Mouse (Mus musculus) NIH3T3 (cell line): ENCODE measurements around the gene Slc1a2.

Experiments
- DNase-seq: peaks from one replicate; pipeline ENCODE4 v3.0.0-alpha.2; 2012; ENCODE audit warnings: low read depth

Slc1a2 gene

DNA sequence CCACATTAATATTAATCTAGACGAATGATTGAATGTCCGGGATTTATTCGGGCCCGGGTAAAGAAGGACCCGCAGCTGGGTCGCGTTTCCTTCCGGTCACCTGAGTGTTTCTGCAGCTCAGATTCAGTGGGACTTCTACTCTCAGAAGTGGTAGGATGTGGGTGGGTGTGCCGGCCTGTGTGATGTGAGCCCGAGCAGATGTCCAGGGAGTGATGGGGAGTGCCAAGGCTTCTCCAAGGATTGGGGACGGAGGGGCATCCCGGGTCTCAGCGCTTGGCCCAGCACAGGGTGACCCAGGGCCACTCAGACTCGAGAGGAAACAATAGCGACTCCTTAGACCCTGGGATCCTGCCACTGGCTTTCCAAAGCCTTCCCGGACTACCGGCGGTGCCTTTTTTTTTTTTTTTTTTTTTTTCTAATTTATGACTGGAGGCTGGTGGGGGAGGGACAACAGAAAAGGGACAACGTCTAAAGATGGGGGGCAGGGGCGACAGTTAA, at the start of gene Slc1a2:
Gene Slc1a2, plus strand, starts transcription at position 497 of the 498 bp plus-strand sequence.
- DNase-seq: no peak

DNA sequence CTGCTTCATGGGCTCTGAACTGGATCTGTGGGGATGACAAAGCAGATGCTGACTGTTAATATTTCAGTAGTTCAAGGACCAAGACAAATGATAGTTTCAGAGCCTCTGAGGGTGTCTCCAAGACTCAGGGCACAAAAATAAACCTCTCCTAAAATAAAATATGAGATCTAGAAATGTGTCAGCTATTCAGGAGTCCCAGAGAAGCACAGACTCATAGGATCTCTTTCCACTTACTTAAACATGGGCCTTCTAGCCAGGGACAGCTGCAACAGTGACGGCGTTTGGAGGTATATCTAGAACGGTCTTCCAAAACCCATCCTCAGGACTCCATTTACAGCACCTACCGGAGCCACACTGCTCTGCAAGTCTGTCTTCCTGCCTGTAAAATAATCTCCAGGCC, 48.0 kb upstream of the Slc1a2 start:
- DNase-seq: no peak

DNA sequence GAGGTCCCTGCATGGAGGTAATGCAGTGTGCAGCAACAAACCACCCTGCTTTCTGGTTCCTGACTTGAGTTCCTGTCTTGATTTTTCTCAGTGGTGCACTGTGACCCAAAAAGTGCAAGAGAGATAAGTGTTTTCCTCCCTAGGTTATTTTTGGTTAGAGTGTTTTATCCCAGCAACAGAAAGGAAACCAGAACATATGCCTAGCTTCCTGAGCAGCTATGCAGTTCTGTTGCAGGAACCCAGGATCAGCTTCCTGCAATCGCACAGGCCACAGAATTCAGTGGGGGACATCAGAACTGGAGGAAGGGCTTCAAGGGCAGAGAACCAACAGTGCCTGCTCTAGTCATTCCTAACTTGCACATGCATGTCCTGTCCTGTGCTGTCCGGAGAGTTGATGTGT, 41.8 kb upstream of the Slc1a2 start:
- no peak for DNase-seq

DNA sequence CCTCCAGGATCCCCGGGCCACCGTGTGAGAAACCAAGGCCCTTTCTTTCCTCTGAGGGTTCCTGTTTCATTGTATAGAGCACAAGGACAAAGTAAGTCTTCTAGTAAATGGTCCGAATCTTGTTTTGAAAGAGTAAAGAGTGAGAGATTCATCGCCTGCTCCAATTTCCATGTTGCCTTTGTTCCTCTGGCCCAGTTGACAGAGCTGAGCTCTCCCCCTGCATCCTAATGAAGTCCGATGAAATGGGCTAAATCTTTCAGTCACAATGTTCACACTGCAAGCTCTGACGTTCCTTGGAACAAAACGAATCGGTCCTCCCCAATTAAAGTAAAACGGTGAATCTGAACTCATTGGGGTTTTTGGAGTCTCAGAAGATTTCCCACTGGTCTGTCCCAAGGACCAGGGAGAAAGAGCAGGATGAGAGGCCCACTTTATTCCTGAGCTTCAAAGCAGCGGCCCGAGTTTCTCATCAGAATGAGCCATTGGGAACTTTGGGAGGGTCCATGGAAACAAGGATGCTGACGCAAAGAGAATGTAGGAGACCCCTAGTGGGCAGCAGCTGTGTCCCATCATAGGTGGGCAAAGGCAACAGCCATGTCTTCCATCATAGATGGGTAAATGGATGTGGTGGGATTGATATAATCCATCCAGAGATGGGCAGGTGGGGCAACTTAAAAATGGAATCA, 37.6 kb upstream of the Slc1a2 start:
- DNase-seq: no peak

DNA sequence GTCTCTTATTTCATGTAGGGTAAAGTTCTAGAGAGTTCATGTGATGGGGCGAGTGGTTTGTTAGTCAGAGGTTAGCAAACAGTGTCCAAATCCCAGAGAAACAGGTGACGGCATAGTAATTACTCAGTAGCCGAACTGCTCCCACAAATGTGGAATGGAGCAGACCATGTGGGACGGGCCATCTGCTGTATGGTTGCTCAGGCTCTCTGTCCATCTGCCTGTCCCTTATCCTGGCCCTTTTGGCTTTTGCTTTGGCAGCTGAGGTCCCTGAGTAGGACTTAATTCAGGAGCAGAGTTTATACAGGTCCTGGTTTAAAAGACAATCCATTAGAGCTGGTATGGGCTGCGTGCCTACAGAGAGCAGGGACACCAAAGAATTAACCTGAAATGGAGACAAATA, 36.3 kb upstream of the Slc1a2 start:
- DNase-seq: no peak

DNA sequence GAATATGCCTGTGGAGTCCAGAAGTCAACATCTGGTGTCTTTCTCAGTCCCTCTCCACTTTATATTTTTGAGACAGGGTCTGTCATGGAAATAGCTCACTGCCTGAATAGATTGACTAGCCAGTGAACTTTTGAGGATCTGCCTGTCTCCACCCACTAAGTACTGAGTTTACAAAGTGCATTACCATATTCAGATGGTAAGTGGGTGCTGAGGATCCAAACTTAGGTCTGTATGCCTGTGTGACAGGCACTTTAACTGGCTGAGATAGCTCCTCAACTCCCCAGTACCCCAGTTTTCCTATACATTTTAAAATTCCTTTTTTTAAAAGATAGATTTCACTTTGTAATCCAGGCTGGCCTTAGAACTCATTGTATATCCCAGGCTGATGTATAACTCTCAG, 35.5 kb upstream of the Slc1a2 start:
- no peak for DNase-seq

DNA sequence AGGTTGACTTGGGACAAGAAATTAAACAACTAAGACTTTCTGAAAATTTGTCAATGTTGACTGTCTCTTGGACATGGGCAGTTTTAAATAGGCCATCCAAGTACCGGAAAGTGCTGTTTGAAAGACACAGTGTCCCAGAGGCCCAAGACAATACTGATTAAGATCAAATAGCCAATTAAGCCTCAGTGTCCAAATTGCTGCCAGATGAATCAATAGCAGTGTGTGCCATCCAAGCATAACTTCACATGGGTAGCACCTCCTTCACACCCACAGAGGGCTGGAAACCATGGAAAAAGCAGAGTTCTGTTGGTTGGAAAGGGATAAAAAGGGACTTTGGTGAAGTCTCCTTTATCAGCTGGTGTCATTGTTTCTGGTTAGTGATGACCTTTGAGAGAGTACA, 33.9 kb upstream of the Slc1a2 start:
- DNase-seq: no peak

DNA sequence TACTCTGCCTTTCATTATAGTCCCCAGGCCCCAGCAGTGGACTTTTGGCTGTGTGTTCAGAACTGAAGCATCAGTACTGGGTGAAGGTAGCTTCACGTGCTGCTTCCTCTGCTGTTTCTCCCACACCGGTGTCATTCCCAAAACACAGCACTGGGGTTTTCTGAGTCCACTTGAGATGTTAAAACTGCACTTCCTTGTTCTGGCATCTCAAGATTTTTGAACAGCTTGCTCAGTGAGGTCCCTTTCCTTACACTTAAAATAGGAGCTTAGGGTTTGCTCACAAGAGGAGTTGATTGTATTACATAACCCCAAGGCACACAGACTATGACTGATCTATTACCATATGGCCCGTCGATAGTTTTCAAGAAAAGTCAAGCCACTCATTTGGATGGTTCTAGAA, 26.1 kb upstream of the Slc1a2 start:
- no peak for DNase-seq

DNA sequence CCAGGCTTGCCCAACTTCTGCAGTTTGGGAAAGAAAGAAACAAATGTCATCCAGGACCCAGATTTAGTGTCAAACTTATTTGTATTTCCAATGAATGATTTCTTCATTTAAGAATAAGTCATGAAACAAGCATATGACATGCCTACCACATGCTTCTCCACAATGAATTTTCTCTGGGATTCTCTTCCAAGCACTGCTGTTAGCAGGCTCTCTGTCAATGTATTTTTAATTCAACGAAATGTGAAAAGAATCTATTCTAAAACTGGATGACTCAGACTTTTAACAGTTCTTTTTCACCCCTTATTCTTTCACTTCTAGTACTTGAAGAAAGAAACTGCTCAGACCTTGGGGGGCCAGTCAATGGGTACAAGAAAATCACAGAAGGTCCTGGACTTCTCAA, 24.4 kb upstream of the Slc1a2 start:
- DNase-seq: no peak

DNA sequence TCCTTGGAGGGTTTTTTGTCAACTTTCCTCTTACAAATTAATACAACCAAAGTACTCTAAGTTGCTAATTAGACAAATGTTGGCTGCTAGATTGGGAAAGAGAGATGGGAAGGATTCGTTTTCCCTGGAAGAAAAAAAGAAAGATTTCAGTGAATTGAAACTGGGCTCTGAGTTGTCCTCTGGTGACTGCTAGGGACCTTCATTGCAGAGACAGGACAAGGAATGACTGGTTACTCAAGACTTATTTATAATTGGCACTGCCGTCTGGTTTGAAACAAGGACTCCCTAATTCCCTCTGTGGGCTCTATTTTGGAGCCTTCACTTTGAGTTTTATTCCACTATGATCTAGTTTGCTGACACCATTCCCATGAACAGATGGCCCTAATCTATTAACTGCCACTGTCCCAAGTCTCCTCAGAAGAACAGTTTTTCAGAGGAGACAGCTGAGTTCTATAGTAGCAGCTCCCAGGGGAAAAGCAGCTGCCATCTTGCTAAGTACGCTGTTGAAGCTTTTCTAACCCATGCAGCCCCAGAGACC, 22.9 kb upstream of the Slc1a2 start:
- no peak for DNase-seq

DNA sequence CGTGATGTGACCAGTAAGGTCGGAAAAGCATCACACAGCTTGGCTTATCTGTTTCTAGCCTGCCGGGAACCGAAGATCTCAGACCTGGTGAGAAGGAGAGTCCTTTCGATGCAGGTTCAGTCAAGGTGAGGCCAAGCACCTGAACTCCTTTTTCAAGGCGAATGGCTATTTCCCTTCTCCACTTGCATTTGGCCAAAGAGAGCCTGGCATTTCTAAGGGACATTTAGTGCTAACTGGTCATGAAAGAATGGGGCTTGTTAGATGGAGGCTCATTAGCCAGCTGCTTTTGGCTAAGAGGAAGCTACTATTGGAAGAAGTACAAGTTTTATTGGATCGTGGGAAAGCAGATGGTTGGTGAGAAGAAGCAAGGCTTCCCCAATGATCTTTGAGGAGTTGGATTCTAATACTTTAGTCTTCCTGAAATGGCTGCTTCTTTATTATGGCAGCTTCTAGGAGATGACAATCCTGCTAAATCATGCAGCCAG, 22.3 kb upstream of the Slc1a2 start:
- DNase-seq: no peak

DNA sequence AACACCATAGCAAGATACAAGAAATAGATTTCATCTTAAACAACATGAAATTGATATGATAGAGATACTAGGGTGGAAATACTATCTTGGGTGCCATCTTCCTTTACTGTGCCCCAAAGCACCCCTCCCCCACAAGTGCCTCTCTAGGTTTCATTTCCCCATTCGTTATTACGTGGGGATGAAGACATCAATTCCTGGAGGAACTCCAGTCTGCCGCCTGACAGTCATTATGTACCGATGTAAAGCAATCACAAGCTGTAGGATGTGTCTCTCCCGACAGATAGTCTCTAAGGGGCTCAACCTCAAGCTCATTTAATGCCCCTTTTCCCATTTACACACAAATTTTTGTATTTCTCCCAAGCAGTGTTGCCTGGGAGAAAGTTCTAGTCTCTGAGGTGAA, 20.3 kb upstream of the Slc1a2 start:
- no peak for DNase-seq

DNA sequence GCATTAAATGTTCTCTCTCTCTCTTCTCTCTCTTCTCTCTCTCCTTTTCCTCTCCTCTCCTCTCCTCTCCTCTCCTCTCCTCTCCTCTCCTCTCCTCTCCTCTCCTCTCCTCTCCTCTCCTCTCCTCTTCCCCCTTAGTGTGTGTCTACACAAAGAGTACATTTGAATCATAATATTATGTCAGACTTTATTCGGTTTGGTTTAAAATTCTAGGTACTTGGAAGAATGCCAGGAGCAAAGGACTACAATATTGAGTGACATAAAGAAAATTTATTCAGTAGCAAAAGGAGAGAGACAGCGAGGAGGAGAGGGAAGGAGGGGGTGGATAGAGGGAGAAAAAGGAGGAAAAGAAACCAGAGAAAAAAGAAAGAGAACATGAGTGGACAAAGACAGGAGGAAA, 19.8 kb upstream of the Slc1a2 start:
- no peak for DNase-seq

DNA sequence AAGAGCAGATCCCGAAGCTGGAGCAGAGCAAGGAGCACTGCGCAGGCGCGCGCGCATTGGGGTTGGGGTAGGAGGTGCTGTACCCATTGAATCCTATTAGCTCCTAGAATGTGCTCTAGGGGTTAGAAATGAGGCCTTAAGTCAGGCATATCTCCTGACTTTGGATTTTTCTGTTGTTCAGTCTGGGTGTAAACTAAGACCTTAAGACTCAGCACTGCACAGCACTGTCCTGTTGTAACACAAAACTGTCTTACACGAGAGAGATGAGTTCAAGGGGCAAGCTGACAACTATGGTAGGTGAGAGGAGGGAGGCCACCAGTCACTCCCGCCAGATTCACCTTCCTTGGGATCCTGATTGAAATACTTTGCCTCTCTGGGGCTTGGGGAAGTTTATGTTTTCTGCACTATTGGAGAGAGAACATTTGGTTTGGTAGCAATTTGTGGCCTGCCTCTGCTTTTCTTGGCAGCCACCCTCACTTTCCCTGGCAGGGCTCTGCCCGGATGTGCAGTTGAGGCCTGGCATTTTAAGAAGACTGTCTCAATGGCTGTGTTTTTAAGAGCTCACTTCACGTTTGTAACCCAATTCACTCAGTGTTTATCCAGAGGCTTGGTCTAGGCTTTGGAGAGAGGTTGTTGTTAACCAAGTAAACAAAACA, 9.5 kb upstream of the Slc1a2 start:
- DNase-seq: peak; percentile 14

DNA sequence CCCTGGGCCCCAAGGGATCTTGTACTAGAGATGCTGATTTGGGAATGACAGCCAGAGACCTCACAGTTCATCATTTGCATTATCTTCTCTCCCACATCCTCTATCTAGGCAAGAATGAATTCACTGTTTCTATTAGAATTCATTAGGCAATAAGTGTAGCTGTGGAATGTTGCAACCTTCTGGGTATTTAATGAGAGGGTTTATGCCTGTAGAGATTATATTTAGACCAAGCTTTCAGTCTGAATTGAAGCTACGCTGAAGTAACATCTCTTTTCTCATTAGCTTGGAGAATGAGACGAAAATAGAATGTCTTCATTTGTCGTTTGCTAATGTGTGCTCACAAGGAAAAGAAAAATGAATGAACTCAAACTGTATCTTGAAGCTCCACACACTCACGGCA, 8.1 kb upstream of the Slc1a2 start:
- no peak for DNase-seq

DNA sequence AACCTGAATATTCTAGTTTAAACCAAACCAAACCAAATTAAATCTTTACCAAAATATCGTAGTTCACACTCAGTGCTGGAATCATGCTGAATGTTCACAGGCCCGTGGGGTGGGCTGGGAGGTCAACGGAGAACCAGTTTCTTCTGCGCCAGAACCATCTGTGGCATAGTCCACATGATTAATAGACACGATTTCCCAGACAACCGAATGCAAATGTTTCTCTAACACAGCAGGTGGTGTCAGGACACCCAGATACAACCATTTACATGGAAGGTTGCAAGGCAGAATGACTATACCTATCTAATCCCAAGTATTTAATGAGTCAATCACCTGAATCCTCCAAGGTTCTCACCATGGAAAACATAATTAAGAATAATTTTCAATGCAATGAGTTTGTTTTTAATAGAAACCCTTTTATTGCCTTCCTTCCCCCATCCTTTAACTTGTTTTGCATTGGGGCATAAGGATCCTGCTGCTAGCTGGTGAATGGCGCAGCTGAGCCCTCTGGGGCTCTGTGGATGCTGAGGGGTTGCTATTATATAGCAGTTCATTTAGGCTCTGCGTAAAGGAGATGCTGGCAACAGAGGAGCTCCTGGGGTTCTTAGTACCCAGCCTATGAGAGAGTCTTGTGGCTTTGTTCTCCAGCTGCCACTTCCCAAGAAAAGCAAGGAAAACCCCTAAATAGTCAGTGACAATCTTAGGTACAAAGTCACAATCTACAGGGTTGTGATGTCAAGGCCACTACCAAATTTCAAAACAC, 2.3 kb upstream of the Slc1a2 start:
- no peak for DNase-seq

DNA sequence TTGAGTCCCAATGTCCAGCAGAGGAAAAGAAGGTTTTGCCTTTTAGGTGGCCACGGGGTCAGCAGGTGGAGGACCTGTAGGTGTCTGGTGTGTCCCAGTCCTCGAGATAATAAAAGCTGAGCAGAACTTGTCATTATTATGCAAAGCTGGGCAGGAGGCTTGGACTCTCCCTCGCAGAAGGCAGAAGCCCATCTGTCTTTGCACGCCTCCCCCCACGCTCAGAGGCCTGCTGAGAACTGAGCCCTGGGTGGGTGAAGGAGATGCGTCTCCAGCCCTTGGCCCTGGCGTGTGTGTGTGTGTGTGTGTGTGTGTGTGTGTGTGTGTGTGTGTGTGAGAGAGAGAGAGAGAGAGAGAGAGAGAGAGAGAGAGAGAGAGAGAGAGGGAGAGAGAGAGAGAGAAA, 733 bp upstream of the Slc1a2 start:
- DNase-seq: no peak

DNA sequence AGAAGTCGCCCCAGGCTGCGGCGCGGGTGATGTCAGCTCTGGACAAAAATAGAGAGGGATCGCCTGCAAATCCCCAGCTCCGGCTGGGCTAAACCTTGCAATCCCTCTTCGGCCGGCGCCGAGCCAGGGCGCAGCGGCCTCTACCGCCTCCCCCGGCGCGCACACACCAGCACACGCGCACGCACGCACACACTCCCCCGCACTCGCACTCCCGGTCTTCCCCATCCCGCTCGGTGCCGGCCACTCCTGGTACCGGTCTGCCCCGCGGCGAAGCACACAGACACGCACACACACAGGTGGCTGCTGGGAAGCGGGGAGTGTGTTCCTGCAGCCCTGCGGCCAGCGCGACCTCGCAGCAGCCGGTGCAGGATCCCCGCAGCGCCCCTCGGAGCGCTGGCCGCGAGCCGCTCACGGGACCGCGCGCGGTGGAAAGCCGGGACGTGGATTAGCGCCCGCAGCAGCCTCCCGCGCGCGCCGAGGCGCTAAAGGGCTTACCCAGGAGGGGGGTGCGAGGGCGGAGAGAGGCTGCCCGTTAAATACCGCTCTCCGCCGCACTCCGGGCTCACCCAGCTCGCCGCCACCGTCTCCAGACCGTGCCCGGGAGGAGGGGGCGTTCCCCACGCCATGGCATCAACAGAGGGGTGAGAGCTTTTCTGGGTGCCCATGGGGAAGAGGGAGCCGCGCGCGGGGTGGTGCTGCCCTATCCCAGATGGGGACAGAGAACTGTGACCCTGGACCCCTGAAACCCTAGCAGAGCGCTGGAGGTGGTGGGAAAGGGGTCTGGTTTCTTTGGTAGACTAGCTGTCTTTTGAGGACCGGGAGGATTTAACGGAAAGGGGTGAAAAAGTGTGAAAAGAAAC, 432 bp downstream of the Slc1a2 start:
- no peak for DNase-seq

DNA sequence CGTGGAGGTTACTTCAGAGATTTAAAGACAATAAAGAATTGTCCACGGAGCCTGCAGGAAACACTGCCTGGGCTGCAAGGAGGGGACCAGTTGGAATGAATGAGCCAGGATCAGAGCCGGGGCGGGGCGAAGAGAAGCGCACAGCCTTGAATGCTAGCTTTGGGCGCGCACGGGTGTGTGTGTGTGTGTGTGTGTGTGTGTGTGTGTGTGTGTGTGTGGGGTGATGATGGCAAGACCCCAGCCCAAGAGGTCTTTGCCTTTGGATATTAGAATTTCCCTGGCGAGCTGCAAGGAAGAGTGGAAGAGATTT, 1.0 kb downstream of the Slc1a2 start:
- DNase-seq: no peak

DNA sequence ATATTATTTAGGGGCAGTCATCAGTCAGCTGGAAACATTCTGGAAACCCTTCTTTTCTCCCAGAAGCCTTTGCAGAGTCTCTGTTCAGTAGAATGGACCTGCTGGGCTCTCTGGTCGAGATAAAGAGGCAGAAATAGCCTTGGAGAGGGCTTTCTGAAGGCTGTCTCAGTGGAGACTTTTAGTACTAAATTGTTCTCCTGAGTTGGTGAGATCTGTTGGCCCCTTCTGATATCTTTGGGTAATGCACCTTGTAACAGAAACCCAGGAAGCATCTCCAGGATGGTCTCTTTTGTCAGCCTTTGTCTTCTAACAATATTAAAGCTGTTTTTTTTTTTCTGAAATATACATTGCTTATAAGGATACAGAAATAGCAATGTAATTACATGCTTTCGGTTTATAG, 2.6 kb downstream of the Slc1a2 start:
- no peak for DNase-seq

DNA sequence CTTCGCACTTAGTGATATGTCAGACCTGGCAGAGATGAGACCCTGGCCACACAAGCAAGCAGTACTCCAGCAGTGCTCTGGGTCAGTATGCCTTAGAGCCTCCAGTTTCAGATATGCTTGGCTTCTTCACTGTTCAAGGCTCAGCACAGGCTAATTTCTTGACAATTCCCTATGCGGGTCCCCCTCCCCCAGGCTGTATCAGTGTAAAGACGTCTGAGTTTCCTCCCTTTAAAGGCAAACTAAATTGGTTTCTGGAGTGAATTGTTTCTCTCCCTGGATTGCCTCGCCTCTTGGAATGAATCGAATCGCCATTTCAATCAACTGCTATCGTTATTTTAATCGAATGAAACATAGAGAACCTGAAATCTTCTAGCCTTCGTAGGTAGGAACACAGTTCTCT, 4.5 kb downstream of the Slc1a2 start:
- DNase-seq: no peak

DNA sequence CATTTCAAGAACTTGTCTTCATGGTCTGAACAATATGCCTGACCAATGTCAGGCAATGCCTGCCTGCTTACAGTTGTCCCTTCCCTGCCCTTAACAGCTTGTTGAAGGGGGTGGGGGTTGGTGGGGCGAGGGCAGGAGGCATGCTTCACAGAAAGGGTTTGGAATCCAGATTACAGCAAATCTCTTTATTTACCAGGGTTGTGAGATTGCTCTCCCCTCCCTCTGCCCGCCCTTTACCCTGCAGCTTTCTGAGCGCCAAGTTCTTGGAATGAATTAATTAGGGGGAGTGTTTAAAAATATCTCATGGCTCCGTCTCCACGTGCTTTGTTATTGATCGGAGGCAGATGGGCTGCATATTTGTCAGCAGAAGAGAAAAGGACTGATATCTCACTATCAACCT, 4.9 kb downstream of the Slc1a2 start:
- no peak for DNase-seq
